Mouse (Mus musculus) myocyte (in vitro differentiated cells): ENCODE results near the gene Hipk2. TPM values are rescaled to one million over a fixed set of nuclear protein-coding genes. Genes with fewer than 3 reads are reported as not detected.

Source experiments
- H3K27me3 ChIP-seq: one replicate; pipeline ENCODE4 v1.6.1; 2011; ENCODE audit not compliant: control insufficient read depth, insufficient read depth, insufficient read length
- H3K36me3 ChIP-seq: one replicate; pipeline ENCODE4 v1.6.1; 2011; ENCODE audit not compliant: control insufficient read depth, insufficient read depth
- H3K4me2 ChIP-seq: one replicate; pipeline ENCODE4 v1.6.1; 2011; ENCODE audit warnings: low read depth, control low read depth
- H3K4me3 ChIP-seq: one replicate; pipeline ENCODE4 v1.5.1; 2011; ENCODE audit warnings: mild to moderate bottlenecking, control low read depth, moderate library complexity
- H3K79me2 ChIP-seq: one replicate; pipeline ENCODE4 v1.6.1; 2011; ENCODE audit not compliant: control insufficient read depth, insufficient read depth
- H3ac ChIP-seq: one replicate; pipeline ENCODE4 v1.6.1; 2011; ENCODE audit not compliant: control insufficient read depth, insufficient read length
- CEBPB ChIP-seq: IDR thresholded peaks from 2 replicates; pipeline ENCODE4 v1.6.1; 2011; ENCODE audit warnings: mild to moderate bottlenecking, moderate library complexity; ENCODE audit not compliant: poor library complexity, insufficient read depth, severe bottlenecking
- E2F4 ChIP-seq: IDR thresholded peaks from one replicate; pipeline ENCODE4 v1.6.1; 2011; ENCODE audit warnings: mild to moderate bottlenecking, control low read depth, moderate library complexity; ENCODE audit not compliant: insufficient read depth
- MAX ChIP-seq: IDR thresholded peaks from one replicate; pipeline ENCODE4 v1.6.1; 2011; ENCODE audit warnings: low read depth, mild to moderate bottlenecking, control low read depth
- MYOD1 ChIP-seq, 3 experiments: IDR thresholded peaks; one replicate each; pipeline ENCODE4 v1.6.1; 2011; ENCODE audit warnings: control low read depth in 2 of 3, low read depth in 2 of 3, mild to moderate bottlenecking in 2 of 3, moderate library complexity in 1 of 3; ENCODE audit not compliant: insufficient read length in 2 of 3, control insufficient read depth in 1 of 3
- MYOG ChIP-seq, 3 experiments: IDR thresholded peaks; one replicate each; pipeline ENCODE4 v1.6.1; 2011; ENCODE audit warnings: control low read depth in 2 of 3, low read depth in 2 of 3, mild to moderate bottlenecking in 2 of 3; ENCODE audit not compliant: insufficient read length in 2 of 3, control insufficient read depth in 1 of 3, insufficient read depth in 1 of 3
- POLR2A ChIP-seq: IDR thresholded peaks from one replicate; pipeline ENCODE4 v1.6.1; 2011; ENCODE audit warnings: low read depth, mild to moderate bottlenecking, control low read depth, moderate library complexity; ENCODE audit not compliant: insufficient read length
- POLR2AphosphoS2 ChIP-seq: IDR thresholded peaks from one replicate; pipeline ENCODE4 v1.6.1; 2011; ENCODE audit warnings: low read depth, control low read depth; ENCODE audit not compliant: insufficient read length
- REST ChIP-seq: IDR thresholded peaks from one replicate; pipeline ENCODE4 v1.6.1; 2011; ENCODE audit warnings: mild to moderate bottlenecking, control low read depth, moderate library complexity; ENCODE audit not compliant: insufficient read depth, insufficient read length
- SRF ChIP-seq: IDR thresholded peaks from one replicate; pipeline ENCODE4 v1.6.1; 2011; ENCODE audit warnings: low read depth; ENCODE audit not compliant: control insufficient read depth, insufficient read length
- TCF12 ChIP-seq: IDR thresholded peaks from one replicate; pipeline ENCODE4 v1.6.1; 2011; ENCODE audit warnings: mild to moderate bottlenecking, control low read depth; ENCODE audit not compliant: poor library complexity, insufficient read depth, severe bottlenecking
- TCF3 ChIP-seq: IDR thresholded peaks from one replicate; pipeline ENCODE4 v1.6.1; 2011; ENCODE audit warnings: low read depth, control low read depth; ENCODE audit not compliant: insufficient read length
- USF1 ChIP-seq: IDR thresholded peaks from one replicate; pipeline ENCODE4 v1.6.1; 2011; ENCODE audit warnings: low read depth, mild to moderate bottlenecking, control low read depth, moderate library complexity
- polyA plus RNA-seq: library from polyadenylated mRNA; unstranded; fragments of >200 nt; fragmentation: generic; extraction: Trizol; gene quantifications from one replicate; pipeline ENCODE4 v1.2.1, GENCODE M21; 2012; ENCODE audit warnings: missing spikeins

The Hipk2 gene
- polyA plus RNA-seq, 1 experiment: 11.3 TPM

- no peaks in the 10 kb centered on the region for H3K27me3 ChIP-seq
- H3K4me3 ChIP-seq: no peak overlapping the region
- TF ChIP-seq CEBPB (no peak), POLR2A (no peak), TCF12 (no peak), USF1 (no peak), E2F4 (no peak), TCF3 (no peak), REST (no peak), POLR2AphosphoS2 (no peak), SRF (no peak)
- H3K79me2 ChIP-seq: no peaks in the 10 kb centered on the region
- no peak overlapping the region for H3ac ChIP-seq
- no peak overlapping the region for H3K4me2 ChIP-seq
- H3K36me3 ChIP-seq: no peaks in the 10 kb centered on the region
These were observed 37.5 kb upstream of the Hipk2 start for GRCm38 (mm10) chr6:38913386-38914042.

GRCm38 (mm10) chr6:38912845-38913244, 36.9 kb upstream of the Hipk2 start:
- Histone ChIP-seq H3K27me3 (no peaks in the 10 kb centered on the region), H3K79me2 (no peaks in the 10 kb centered on the region), H3K4me3 (no peak overlapping the region), H3ac (no peak overlapping the region), H3K36me3 (no peaks in the 10 kb centered on the region), H3K4me2 (no peak overlapping the region)
- no peak for TF ChIP-seq REST
- no peak for TF ChIP-seq E2F4
- no peak for TF ChIP-seq MYOD1 (IDR thresholded peaks at IDR 0.05; ENCODE audit: control insufficient read depth in 1 of 3, insufficient read length in 2 of 3, low read depth in 2 of 3)
- no peak for TF ChIP-seq TCF12
- no peak for TF ChIP-seq USF1
- TF ChIP-seq SRF: no peak
- no peak for TF ChIP-seq TCF3
- TF ChIP-seq POLR2AphosphoS2: no peak
- no peak for TF ChIP-seq MYOG (IDR thresholded peaks at IDR 0.05; ENCODE audit: control insufficient read depth in 1 of 3, insufficient read depth in 1 of 3, insufficient read length in 2 of 3, low read depth in 2 of 3)
- TF ChIP-seq MAX: no peak
- TF ChIP-seq CEBPB: no peak
- no peak for TF ChIP-seq POLR2A

GRCm38 (mm10) chr6:38912121-38912660, 36.2 kb upstream of the Hipk2 start:
- TF ChIP-seq SRF (no peak), REST (no peak), MYOD1 (IDR thresholded peaks at IDR 0.05; ENCODE audit: control insufficient read depth in 1 of 3, insufficient read length in 2 of 3, low read depth in 2 of 3) (no peak), MAX (no peak), TCF12 (no peak), TCF3 (no peak), MYOG (IDR thresholded peaks at IDR 0.05; ENCODE audit: control insufficient read depth in 1 of 3, insufficient read depth in 1 of 3, insufficient read length in 2 of 3, low read depth in 2 of 3) (no peak), POLR2AphosphoS2 (no peak), USF1 (no peak), CEBPB (no peak), POLR2A (no peak), E2F4 (no peak)
- H3K27me3 ChIP-seq: no peaks in the 10 kb centered on the region
- no peak overlapping the region for H3K4me2 ChIP-seq

GRCm38 (mm10) chr6:38910828-38911559, 35.0 kb upstream of the Hipk2 start:
- no peak overlapping the region for H3ac ChIP-seq
- TF ChIP-seq E2F4: no peak
- H3K4me2 ChIP-seq: no peak overlapping the region
- H3K27me3 ChIP-seq: no peaks in the 10 kb centered on the region
- no peaks in the 10 kb centered on the region for H3K79me2 ChIP-seq
- H3K4me3 ChIP-seq: no peak overlapping the region
- no peaks in the 10 kb centered on the region for H3K36me3 ChIP-seq

More at GRCm38 (mm10) chr6:38912121-38912660, 36.2 kb upstream of the Hipk2 start:
- H3ac ChIP-seq: no peak overlapping the region
- no peak overlapping the region for H3K4me3 ChIP-seq
- H3K36me3 ChIP-seq: no peaks in the 10 kb centered on the region
- no peaks in the 10 kb centered on the region for H3K79me2 ChIP-seq
